Comparison of ENCODE assay signal across 11 mouse cellular contexts in genomic region chr1:59464696-59465639, GRCm38 (mm10). TPM values are rescaled to one million over a fixed set of nuclear protein-coding genes. Genes with fewer than 3 reads are reported as not detected.
DNase-seq lines count a peak whose midpoint lies in the region; ATAC-seq lines count a peak whose summit lies in the region.
"Had no signal": no experiment of that assay in that cellular context is flagged by ENCODE, and none has a peak within 500 bp of the region (broad histone marks: within the 10 kb centered on the region; RNA-seq: fewer than 3 reads in every experiment).

No protein-coding gene starts in this region.

- H3K27me3 ChIP-seq in hindbrain, embryonic 10.5 days (ENCODE audit: insufficient read depth, poor library complexity, severe bottlenecking): no peaks in the 10 kb centered on the region
- H3K27me3 ChIP-seq in hindbrain, embryonic 16.5 days (replicated peaks; ENCODE audit: control insufficient read depth, insufficient read depth, low read length): 0 out of 2 replicates have a peak, but pooled peaks cover 1% of the 10 kb centered on the region
- no peaks in the 10 kb centered on the region for H3K27me3 ChIP-seq in hindbrain, embryonic 12.5 days
- H3K27me3 ChIP-seq in midbrain, embryonic 13.5 days: no peaks in the 10 kb centered on the region
- H3K27me3 ChIP-seq: CH12.LX had no signal

- H3K9ac ChIP-seq in hindbrain, embryonic 16.5 days (ENCODE audit: low read depth, low read length): no peak overlapping the region
- H3K9ac ChIP-seq in hindbrain, embryonic 12.5 days: no peak overlapping the region
- H3K9ac ChIP-seq in midbrain, embryonic 13.5 days (replicated peaks): 0 out of 2 replicates have a peak overlapping the region, but pooled peaks have one; percentile 23

- no peaks in the 10 kb centered on the region for H3K9me3 ChIP-seq in hindbrain, embryonic 10.5 days
- no peaks in the 10 kb centered on the region for H3K9me3 ChIP-seq in hindbrain, embryonic 16.5 days (ENCODE audit: control insufficient read depth, low read length)
- no peaks in the 10 kb centered on the region for H3K9me3 ChIP-seq in hindbrain, embryonic 12.5 days (replicated peaks)
- no peaks in the 10 kb centered on the region for H3K9me3 ChIP-seq in midbrain, embryonic 13.5 days

- no peak overlapping the region for H3K4me2 ChIP-seq in hindbrain, embryonic 16.5 days (ENCODE audit: low read length)
- no peak overlapping the region for H3K4me2 ChIP-seq in hindbrain, embryonic 12.5 days (replicated peaks)
- no peak overlapping the region for H3K4me2 ChIP-seq in midbrain, embryonic 13.5 days (replicated peaks)

- H3K4me1 ChIP-seq in hindbrain, embryonic 10.5 days (replicated peaks): peaks cover 40% of the 10 kb centered on the region
- H3K4me1 ChIP-seq in hindbrain, embryonic 16.5 days (ENCODE audit: control insufficient read depth, insufficient read depth, low read depth, low read length): peaks cover 6% of the 10 kb centered on the region
- H3K4me1 ChIP-seq in hindbrain, embryonic 12.5 days: peaks cover 26% of the 10 kb centered on the region
- peaks cover 23% of the 10 kb centered on the region for H3K4me1 ChIP-seq in midbrain, embryonic 13.5 days (replicated peaks)

- 43% methylated on average over 17 of the region's 17 CpGs for WGBS in hindbrain, embryonic 10.5 days
- 33% methylated on average over 17 of the region's 17 CpGs for WGBS in hindbrain, embryonic 16.5 days
- 27% methylated on average over 17 of the region's 17 CpGs for WGBS in hindbrain, embryonic 12.5 days
- WGBS in midbrain, embryonic 13.5 days: 30% methylated on average over 17 of the region's 17 CpGs

- no peak for DNase-seq in hindbrain, embryonic 10.5 days (ENCODE audit: low spot score)
- peak; percentile 53 for DNase-seq in NIH3T3 (ENCODE audit: low read depth)
- no peak for DNase-seq in right cerebral cortex, postnatal 4 days
- no peak for DNase-seq in thymus, postnatal 36 days
- DNase-seq in layer of hippocampus, adult 9-11 months: no peak
- DNase-seq: heart, adult 18-20 months; kidney, adult 2 months had no signal

- no peak overlapping the region for H3K4me3 ChIP-seq in hindbrain, embryonic 10.5 days
- H3K4me3 ChIP-seq in hindbrain, embryonic 16.5 days (ENCODE audit: low read length): no peak overlapping the region
- no peak overlapping the region for H3K4me3 ChIP-seq in hindbrain, embryonic 12.5 days
- no peak overlapping the region for H3K4me3 ChIP-seq in midbrain, embryonic 13.5 days (replicated peaks)

- no peaks in the 10 kb centered on the region for H3K36me3 ChIP-seq in hindbrain, embryonic 10.5 days
- H3K36me3 ChIP-seq in hindbrain, embryonic 16.5 days (ENCODE audit: control insufficient read depth, insufficient read depth, low read length): no peaks in the 10 kb centered on the region
- no peaks in the 10 kb centered on the region for H3K36me3 ChIP-seq in hindbrain, embryonic 12.5 days
- no peaks in the 10 kb centered on the region for H3K36me3 ChIP-seq in midbrain, embryonic 13.5 days

- H3K27ac ChIP-seq in hindbrain, embryonic 10.5 days: peak overlapping the region; percentile 79
- no peak overlapping the region for H3K27ac ChIP-seq in hindbrain, embryonic 16.5 days (ENCODE audit: low read depth, low read length)
- H3K27ac ChIP-seq in hindbrain, embryonic 12.5 days: peak overlapping the region; percentile 76
- H3K27ac ChIP-seq in midbrain, embryonic 13.5 days: peak overlapping the region; percentile 83

- ATAC-seq in hindbrain, embryonic 16.5 days: no peak
- peak; percentile 53; the same call in 1 of the 2 replicates for ATAC-seq in hindbrain, embryonic 12.5 days (ENCODE audit: low FRiP score)
- peak; percentile 79 for ATAC-seq in midbrain, embryonic 13.5 days

RNA-seq across cellular contexts. Expression of gene Fzd7, which starts 17.3 kb away (rescaled TPM):
- 14.4 and 16.1 TPM in 2 replicates for polyA plus RNA-seq in hindbrain, embryonic 10.5 days (2016; fragmentation: Nextera tagmentation; extraction: Ambion mirVana)
- polyA plus RNA-seq in hindbrain, embryonic 16.5 days (2015; fragmentation: Nextera tagmentation; extraction: Ambion mirVana): 1.9 and 2.7 TPM in 2 replicates
- polyA plus RNA-seq in hindbrain, embryonic 12.5 days (2016; fragmentation: Nextera tagmentation; extraction: Ambion mirVana): 19.0 and 19.4 TPM in 2 replicates
- polyA plus RNA-seq in midbrain, embryonic 13.5 days (2015; fragmentation: Nextera tagmentation; extraction: Ambion mirVana): 2.7 and 4.0 TPM in 2 replicates

RNA-seq across cellular contexts. Expression of gene Gm973, which starts 51.1 kb away (rescaled TPM):
- 9.0 TPM in 2 replicates for polyA plus RNA-seq in hindbrain, embryonic 10.5 days (2016; fragmentation: Nextera tagmentation; extraction: Ambion mirVana)
- 11.3 and 11.5 TPM in 2 replicates for polyA plus RNA-seq in hindbrain, embryonic 16.5 days (2015; fragmentation: Nextera tagmentation; extraction: Ambion mirVana)
- 6.0 and 9.4 TPM in 2 replicates for polyA plus RNA-seq in hindbrain, embryonic 12.5 days (2016; fragmentation: Nextera tagmentation; extraction: Ambion mirVana)
- polyA plus RNA-seq in midbrain, embryonic 13.5 days (2015; fragmentation: Nextera tagmentation; extraction: Ambion mirVana): 7.2 and 8.8 TPM in 2 replicates
